Mouse (Mus musculus) liver, embryonic 14.5 days (tissue): ENCODE measurements at regions not wholly inside any gene's neighbourhood (a gene's known extent, or its start where the extent isn't known, plus 50 kb on each side); places are given as distances from the start of the nearest gene placed in this dataset.

Source experiments
- CTCF ChIP-seq: IDR thresholded peaks from 2 replicates; pipeline ENCODE4 v1.5.1; 2016; ENCODE audit warnings: antibody characterized with exemption, low read depth, control low read depth
- EP300 ChIP-seq: IDR thresholded peaks from 2 replicates; pipeline ENCODE4 v1.6.1; 2016; ENCODE audit warnings: antibody characterized with exemption, low read depth

- TF ChIP-seq CTCF (no peak), EP300 (no peak)
Measured at GRCm38 (mm10) chr2:133385297-133385696, 166.7 kb upstream of the Bmp2 start.
